Mouse (Mus musculus): ENCODE data around the gene Ccdc152.

GRCm38 (mm10) chr15:3297615-3298014 lies 5.7 kb downstream of the Ccdc152 start:
- no peak for TF ChIP-seq POLR2A (IDR thresholded peaks at IDR 0.05; ENCODE audit: insufficient read depth, low read depth, low read length)
- TF ChIP-seq CTCF (IDR thresholded peaks at IDR 0.05; ENCODE audit: insufficient read depth, low read depth, low read length) = no peak
